Mouse (Mus musculus): Measurements from ENCODE around the gene Cox6b2. TPM values are rescaled to one million over a fixed set of nuclear protein-coding genes. Genes with fewer than 3 reads are reported as not detected.
A peak's percentile ranks its signal among the peaks of the same experiment; 100 is the strongest.

Gene Cox6b2
- polyA plus RNA-seq, 1 experiment from 2014 or later = 84.0 TPM

DNA sequence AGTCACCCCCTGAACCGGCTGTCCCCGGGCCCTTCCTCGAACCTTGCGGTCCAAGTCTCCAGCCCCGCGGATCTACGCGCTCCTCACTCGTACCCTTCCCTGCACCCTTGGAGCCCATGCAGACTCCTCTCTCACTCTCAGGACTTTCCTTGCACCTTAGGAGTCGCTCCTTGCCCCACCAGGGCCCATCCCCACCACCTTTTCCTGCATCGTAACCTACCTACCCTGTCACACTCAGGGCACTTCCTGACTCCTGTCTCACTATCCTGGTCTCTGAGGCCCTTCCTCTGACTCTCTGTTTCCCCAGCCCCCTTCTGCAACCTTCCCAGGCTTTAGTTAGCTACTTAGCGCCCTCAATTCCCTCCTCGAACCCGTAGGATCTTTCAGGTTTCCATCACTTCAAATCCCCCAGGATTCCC, 12.6 kb downstream of the Cox6b2 start:
- peak; percentile 48 for DNase-seq (ENCODE audit: low spot score)
- ATAC-seq (replicated peaks; ENCODE audit: low FRiP score, low read depth) = peak; percentile 10; the same call in 1 of the 2 replicates
- Histone ChIP-seq H3K9ac (ENCODE audit: low read depth, low read length) (peak overlapping the region; percentile 67), H3K27me3 (ENCODE audit: insufficient read depth, low read length) (no peaks in the 10 kb centered on the region), H3K36me3 (ENCODE audit: insufficient read depth, low read length) (peaks cover 4% of the 10 kb centered on the region; the same call in 1 of the 2 replicates), H3K9me3 (replicated peaks; ENCODE audit: low read length) (no peaks in the 10 kb centered on the region), H3K4me3 (replicated peaks; ENCODE audit: low read depth, low read length) (peak overlapping the region; percentile 57), H3K27ac (peak overlapping the region; percentile 85), H3K4me2 (ENCODE audit: low read length) (peak overlapping the region; percentile 73), H3K4me1 (replicated peaks; ENCODE audit: insufficient read depth, low read length) (peaks cover 15% of the 10 kb centered on the region)
- WGBS = under 1% methylated on average over 14 of the region's 14 CpGs
- no peak for TF ChIP-seq CTCF (IDR thresholded peaks at IDR 0.05; ENCODE audit: low read depth)

DNA sequence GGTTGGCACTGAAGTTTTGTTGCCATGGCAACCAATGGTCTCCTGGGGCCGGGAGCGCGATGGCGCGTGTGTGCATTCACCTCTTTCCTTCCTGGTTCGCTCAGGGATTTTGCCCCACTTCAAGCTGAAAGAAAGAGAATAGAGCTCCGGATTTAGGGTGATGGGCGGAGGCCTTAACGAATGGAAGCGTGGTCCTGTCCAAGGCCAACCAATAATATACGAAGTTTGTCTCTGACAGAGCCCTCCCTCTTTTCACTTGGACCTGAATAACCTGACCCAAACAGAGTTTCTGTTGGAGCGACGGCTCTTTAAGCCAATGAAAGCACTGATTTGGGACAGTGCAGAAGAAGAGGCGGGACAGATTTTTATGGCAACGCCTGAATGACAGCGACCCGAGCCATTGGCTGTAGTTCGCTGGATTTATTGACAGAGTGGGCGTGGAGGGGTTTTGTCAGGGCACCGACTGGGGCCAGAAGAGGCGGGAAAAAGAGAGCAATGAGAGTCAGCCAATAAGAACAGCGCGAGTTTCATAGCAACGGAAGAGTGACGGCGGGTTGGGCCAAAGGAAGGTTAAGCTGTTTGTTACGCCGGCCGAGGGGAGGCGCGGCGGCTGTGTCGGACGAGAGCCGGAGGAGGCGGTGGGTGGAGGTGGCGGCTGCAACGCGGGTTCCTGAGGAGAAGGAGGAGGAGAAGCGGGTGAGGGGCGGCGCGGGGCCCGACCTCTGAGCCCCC, 13.2 kb downstream of the Cox6b2 start, which contains the start of gene Kmt5c:
Kmt5c (plus strand) TSS at position 572 of the 732 bp plus-strand sequence.
- Histone ChIP-seq H3K4me2 (ENCODE audit: low read length) (peak within 1 kb of the TSS; percentile 73), H3K27me3 (ENCODE audit: insufficient read depth, low read length) (no peaks in the 10 kb centered on the region), H3K4me1 (replicated peaks; ENCODE audit: insufficient read depth, low read length) (peaks cover 15% of the 10 kb centered on the region), H3K4me3 (replicated peaks; ENCODE audit: low read depth, low read length) (peak within 1 kb of the TSS; percentile 57), H3K36me3 (ENCODE audit: insufficient read depth, low read length) (peaks cover 4% of the 10 kb centered on the region; the same call in 1 of the 2 replicates), H3K27ac (peak within 1 kb of the TSS; percentile 85), H3K9ac (ENCODE audit: low read depth, low read length) (peak within 1 kb of the TSS; percentile 67), H3K9me3 (replicated peaks; ENCODE audit: low read length) (no peaks in the 10 kb centered on the region)
- DNase-seq (ENCODE audit: low spot score) (peak; percentile 100), ATAC-seq (replicated peaks; ENCODE audit: low FRiP score, low read depth) (peak; percentile 98)
- WGBS = 0% methylated on average over 39 of the region's 44 CpGs
- peak; percentile 46 for TF ChIP-seq CTCF (IDR thresholded peaks at IDR 0.05; ENCODE audit: low read depth)

DNA sequence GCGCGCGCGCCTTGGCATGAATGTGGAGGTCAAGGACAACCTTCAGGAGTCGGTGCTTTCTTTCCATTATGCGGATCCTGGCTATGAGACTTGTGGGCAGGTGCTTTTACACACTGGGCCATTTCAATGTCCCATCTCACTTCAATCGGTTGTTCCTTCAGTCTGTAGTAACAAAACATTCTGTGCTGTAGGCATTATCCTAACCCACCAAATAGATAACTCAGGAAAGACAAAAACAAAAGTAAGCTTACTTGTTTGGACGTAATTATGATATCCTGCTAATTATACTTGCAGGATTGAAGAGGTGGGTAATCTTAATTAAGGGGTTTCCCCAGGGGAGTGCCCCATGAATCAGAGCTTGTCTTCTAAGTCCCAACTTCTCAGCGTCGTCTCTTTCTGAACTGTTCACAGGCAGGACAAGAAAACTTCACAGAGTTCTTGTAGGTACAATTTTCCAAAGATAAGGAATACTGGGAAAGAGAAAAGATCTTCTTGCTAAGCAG, 13.8 kb downstream of the Cox6b2 start:
- no peaks in the 10 kb centered on the region for H3K9me3 ChIP-seq (replicated peaks; ENCODE audit: low read length)
- WGBS = 52% methylated on average over 10 of the region's 10 CpGs
- ATAC-seq (replicated peaks; ENCODE audit: low FRiP score, low read depth) = no peak
- TF ChIP-seq CTCF (IDR thresholded peaks at IDR 0.05; ENCODE audit: low read depth) = no peak
- peak overlapping the region; percentile 61 for H3K4me2 ChIP-seq (ENCODE audit: low read length)
- H3K4me1 ChIP-seq (replicated peaks; ENCODE audit: insufficient read depth, low read length) = peaks cover 15% of the 10 kb centered on the region
- no peak overlapping the region for H3K9ac ChIP-seq (ENCODE audit: low read depth, low read length)
- H3K27ac ChIP-seq = peak overlapping the region; percentile 75
- no peak for DNase-seq (ENCODE audit: low spot score)
- peak overlapping the region; percentile 30 for H3K4me3 ChIP-seq (replicated peaks; ENCODE audit: low read depth, low read length)
- peaks cover 4% of the 10 kb centered on the region; the same call in 1 of the 2 replicates for H3K36me3 ChIP-seq (ENCODE audit: insufficient read depth, low read length)
- H3K27me3 ChIP-seq (ENCODE audit: insufficient read depth, low read length) = no peaks in the 10 kb centered on the region

DNA sequence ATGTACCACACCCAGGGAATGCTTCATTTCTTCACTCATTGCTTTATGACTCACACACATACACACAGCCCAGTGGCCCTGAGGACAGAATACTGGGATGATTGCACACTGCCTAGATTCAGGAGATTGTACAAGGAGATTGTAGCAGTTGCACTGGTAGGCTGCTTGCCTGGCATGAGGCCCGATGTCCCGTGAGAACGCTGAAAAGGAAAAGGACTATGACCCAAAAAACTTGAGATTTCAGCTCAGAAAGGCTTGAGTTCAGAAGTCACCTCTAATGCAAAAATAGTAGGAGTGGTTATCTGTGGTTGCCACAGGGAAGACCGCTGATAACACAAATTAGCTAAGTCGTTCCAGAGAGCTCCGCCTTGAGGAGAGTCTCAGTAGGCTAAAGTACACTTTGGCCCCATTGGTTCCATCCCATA, 19.9 kb downstream of the Cox6b2 start:
- H3K36me3 ChIP-seq (ENCODE audit: insufficient read depth, low read length) = no peaks in the 10 kb centered on the region
- no peak for TF ChIP-seq CTCF (IDR thresholded peaks at IDR 0.05; ENCODE audit: low read depth)
- H3K4me3 ChIP-seq (replicated peaks; ENCODE audit: low read depth, low read length) = no peak overlapping the region
- no peak overlapping the region for H3K9ac ChIP-seq (ENCODE audit: low read depth, low read length)
- ATAC-seq (replicated peaks; ENCODE audit: low FRiP score, low read depth) (no peak; the same call in 1 of the 2 replicates), DNase-seq (ENCODE audit: low spot score) (no peak)
- WGBS = 56% methylated on average over 6 of the region's 6 CpGs
- no peaks in the 10 kb centered on the region for H3K4me1 ChIP-seq (replicated peaks; ENCODE audit: insufficient read depth, low read length)
- H3K27ac ChIP-seq = no peak overlapping the region
- H3K9me3 ChIP-seq (replicated peaks; ENCODE audit: low read length) = no peaks in the 10 kb centered on the region
- no peak overlapping the region for H3K4me2 ChIP-seq (ENCODE audit: low read length)
- H3K27me3 ChIP-seq (ENCODE audit: insufficient read depth, low read length) = no peaks in the 10 kb centered on the region

DNA sequence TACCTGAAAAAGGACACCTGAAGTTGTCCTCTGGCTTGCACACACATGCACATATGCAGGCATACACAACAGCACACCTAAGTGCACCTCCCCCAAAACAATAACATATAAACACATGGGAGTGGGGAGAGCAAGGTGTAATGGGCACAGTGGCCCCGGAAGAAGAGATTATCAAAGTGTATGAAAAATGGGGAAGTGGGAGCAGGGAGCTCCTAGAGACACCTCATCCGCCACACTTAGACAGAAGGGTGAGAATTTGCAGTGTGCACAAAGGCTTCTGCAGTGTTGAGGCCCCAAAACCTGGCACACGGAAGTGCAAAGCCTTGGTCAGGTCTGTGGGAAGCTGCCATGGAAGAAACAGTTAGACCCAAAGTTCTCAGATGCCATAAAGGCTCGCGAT, 21.8 kb downstream of the Cox6b2 start:
- WGBS = 85% methylated on average over 5 of the region's 5 CpGs
- no peak for DNase-seq (ENCODE audit: low spot score)
- Histone ChIP-seq H3K36me3 (ENCODE audit: insufficient read depth, low read length) (no peaks in the 10 kb centered on the region), H3K27ac (no peak overlapping the region), H3K9ac (ENCODE audit: low read depth, low read length) (no peak overlapping the region), H3K27me3 (ENCODE audit: insufficient read depth, low read length) (no peaks in the 10 kb centered on the region), H3K9me3 (replicated peaks; ENCODE audit: low read length) (no peaks in the 10 kb centered on the region), H3K4me2 (ENCODE audit: low read length) (no peak overlapping the region), H3K4me1 (replicated peaks; ENCODE audit: insufficient read depth, low read length) (no peaks in the 10 kb centered on the region), H3K4me3 (replicated peaks; ENCODE audit: low read depth, low read length) (no peak overlapping the region)
- no peak for ATAC-seq (replicated peaks; ENCODE audit: low FRiP score, low read depth)
- no peak for TF ChIP-seq CTCF (IDR thresholded peaks at IDR 0.05; ENCODE audit: low read depth)

DNA sequence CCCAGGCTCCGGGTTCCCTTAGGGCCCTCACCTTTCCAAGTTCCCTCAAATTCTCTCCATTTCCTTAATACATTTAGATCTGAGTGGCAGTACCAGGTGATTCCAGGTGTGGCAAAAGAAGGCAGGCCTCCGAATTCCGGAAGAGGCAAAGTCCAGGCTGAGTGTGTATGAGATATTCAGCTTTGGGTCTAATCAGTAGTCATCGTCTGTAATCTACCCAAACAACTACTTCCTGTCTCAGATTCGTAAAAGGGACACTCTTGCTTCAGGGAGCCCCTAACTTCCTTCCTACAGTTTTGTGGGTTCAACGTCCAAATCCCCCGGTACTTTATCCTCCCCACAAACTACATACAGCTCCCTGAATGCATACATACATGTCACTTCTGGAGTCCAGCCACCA, 27.7 kb downstream of the Cox6b2 start, which contains the start of gene Tmem150b:
Tmem150b (minus strand) TSS at position 81 of the 400 bp plus-strand sequence.
- no peaks in the 10 kb centered on the region for H3K9me3 ChIP-seq (replicated peaks; ENCODE audit: low read length)
- H3K9ac ChIP-seq (ENCODE audit: low read depth, low read length) = no peak within 1 kb of the TSS
- TF ChIP-seq CTCF (IDR thresholded peaks at IDR 0.05; ENCODE audit: low read depth) = no peak
- H3K27ac ChIP-seq = 0 out of 2 replicates have a peak within 1 kb of the TSS, but pooled peaks have one; percentile 0
- DNase-seq (ENCODE audit: low spot score) (no peak), ATAC-seq (replicated peaks; ENCODE audit: low FRiP score, low read depth) (no peak)
- no peaks in the 10 kb centered on the region for H3K36me3 ChIP-seq (ENCODE audit: insufficient read depth, low read length)
- no peaks in the 10 kb centered on the region for H3K27me3 ChIP-seq (ENCODE audit: insufficient read depth, low read length)
- H3K4me3 ChIP-seq (replicated peaks; ENCODE audit: low read depth, low read length) = no peak within 1 kb of the TSS
- no peaks in the 10 kb centered on the region for H3K4me1 ChIP-seq (replicated peaks; ENCODE audit: insufficient read depth, low read length)
- 69% methylated on average over 7 of the region's 7 CpGs for WGBS
- H3K4me2 ChIP-seq (ENCODE audit: low read length) = no peak within 1 kb of the TSS

Data from kidney, postnatal 0 days (tissue).